Mouse (Mus musculus) spleen, postnatal 10 days (tissue): ENCODE results near the gene Zfp934.
"Not testable (repeated sequence)": the region's sequence is repeated elsewhere in the genome, so short reads cannot be mapped to it uniquely, and the experiment has no call there.

Experiments used
- DNase-seq, 2 experiments: peaks; one replicate each; pipeline ENCODE4 v3.0.0; 2021 to 2022; ENCODE audit warnings: low spot score in 2 of 2

Zfp934 gene

DNA sequence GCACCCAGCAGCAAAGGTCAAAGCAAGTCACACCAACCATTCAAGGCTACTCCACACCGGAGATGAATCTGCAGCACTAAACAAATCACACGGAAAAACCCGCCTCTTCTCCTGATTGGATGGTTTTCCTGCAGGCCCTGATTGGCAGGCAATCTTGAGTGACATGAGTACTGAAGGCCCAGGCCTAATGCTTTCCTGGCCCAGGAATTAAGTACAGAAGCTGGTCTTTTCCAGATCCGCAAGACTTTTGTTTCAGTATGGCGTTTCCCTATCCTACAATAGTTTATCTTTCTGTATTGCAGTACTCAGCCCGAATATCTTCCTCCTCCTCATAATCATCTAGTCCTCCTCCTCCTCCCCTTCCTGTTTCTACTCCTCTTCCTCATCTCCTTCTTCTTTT lies at the start of gene Zfp934:
Gene Zfp934 (minus strand): TSS at position 101 of the 400 bp plus-strand sequence.
- DNase-seq = not testable (repeated sequence)

DNA sequence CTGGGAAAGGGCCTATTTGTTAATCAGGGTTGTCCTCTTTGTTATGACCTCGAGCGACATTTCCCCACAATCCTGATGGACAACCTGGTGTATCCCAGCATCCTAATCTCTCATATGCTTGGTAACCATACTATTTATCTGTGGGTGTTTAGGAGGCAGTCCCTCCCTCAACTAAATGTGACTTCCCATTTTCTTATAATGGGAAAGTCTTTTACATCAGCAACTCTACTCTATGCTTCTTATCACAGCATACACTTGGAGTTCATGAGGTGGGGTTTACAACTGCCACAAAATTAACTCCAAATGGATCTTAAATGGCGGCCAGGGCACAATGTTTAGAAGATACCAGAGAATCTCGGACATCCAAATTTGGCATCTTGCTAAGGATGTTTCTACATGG lies 46.5 kb upstream of the Zfp934 start:
- DNase-seq = not testable (repeated sequence)

DNA sequence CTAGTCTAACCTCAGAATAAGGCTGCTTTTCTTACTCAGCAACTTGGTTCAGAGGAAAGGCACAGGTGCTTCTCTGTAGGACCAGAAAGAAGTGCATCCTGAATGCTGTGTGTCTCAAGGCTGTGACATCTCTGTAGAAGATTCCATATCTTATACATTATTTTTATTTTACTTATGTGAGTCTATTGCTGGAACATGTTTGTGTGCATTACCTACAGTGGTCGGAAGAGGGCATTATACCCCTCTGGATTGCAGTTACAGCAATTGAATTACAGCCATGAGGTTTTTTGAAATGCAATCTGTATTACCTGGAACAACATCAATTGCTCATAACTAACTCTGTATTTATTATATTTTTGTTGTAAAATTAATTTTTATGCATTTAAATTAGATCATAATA lies 9.3 kb downstream of the Zfp934 start:
- peak in 1 of 2 experiments; percentile 40 for DNase-seq

DNA sequence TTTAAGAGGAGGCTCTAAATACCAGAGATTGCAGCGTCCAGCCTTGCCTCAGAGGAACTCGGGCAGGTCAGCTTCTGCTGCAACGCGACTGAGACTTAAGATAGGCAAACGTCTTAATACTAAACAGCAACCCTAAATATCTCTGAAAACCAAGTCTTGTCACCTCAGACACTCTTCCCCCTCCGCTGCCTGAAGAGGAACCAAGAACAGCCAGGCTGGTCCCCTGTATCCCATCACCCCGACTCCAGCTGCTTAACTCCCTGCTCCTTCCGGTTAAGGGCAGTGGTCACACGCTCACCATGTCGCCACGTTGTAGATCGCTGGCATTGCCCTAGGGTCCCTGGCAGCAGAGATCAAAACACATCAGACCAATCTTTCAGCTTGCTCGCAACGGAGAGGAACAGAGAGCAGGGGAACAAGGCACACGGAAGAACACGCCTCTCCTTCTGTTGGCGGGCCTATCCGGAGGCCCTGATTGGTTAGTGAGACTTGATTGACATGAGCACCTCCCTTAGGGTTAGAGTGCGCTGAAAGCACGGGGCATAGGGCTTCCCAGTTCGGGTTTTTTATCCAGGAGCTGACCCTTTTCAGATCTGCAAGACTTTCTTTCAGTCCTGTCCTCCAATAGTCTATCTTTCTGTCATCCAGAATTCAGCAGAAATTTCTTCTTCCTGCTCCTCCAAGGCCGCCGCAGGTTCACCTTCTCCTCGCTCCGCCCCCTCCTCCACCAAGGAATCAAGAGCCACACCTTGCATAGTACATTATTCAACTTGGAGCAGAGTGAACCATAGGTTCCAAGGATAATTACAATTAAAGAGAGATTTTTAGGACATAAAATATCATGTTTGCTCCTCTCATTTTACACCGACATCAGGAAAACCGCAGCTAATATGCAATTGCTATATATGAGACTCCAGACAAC lies 12.5 kb downstream of the Zfp934 start, which contains the start of gene Zfp935:
Gene Zfp935 (minus strand): TSS at position 323 of the 922 bp plus-strand sequence.
- DNase-seq = peak; percentile 65 to 69

DNA sequence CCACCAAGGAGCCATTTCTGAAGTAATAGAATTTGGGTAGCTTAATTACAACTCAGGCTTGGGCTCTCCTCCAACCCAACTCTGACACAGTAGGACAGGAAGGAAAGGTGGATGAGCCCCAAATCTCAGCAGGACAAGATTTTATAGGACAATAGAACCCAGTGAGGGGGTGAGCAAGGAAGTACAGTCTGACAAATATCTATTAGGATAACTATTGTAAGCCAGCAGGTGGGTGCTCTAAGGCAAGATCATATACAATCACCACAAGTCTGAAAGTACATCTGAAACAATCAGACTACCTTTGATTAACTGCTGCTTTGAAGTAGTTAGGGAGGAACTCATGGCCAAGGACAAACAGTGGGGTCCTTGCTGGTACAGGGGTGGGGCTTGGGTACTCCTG lies 40.9 kb downstream of the Zfp934 start:
- not testable (repeated sequence) for DNase-seq

DNA sequence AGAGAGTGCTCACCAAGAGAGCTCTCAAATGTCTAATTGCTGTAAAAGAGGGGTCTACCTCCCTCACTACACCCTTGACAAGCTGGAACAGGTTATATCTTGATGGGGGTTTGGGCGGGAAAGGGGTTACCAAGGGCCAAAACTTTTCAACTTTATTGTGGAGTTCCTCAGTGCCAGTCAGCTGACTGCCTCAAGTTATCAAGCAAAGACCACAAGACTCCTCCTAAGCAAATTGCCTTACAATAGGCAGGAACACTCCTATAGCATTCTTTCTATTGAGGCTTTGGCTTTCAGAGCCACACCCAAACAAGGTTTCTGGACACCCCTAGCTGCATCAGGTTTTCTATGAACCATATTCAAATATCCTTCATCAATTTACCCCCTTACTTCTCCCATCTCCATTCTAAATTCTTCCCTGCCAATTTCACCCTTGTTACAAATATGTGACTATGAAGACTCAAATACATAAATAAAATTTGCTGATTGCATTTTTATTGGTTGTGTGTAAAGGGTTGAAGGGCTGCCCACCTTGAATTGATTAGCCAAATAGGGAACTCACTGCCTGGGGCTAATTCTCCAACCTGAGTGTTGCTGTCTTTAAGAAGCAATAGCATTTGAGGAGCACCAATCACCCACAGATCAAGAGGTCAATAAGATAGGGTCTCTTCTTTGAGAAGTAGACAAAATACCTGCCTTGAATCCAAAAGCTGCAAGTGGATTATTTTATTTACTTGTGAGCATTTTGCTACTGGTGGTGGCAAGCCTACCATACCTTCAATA lies 60.2 kb downstream of the Zfp934 start:
- not testable (repeated sequence) for DNase-seq

DNA sequence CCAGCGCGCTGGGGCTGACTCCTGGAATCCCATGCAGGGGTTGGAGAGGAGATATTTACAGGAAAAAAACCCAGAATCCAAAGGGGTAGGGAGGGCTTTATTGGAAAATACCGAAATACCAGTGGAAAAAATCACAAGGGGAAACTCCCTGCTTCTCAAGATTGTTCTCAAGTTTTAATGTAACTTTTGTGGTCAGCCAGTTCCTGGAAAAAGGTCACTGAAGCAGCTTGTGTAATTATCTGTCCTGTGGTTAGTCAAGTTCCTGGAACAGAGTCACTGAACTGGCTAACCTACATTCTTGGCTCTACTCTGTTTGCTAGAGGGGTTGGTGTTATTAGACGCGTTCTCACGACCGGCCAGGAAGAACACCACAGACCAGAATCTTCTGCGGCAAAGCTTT lies 98.3 kb downstream of the Zfp934 start:
- not testable (repeated sequence) for DNase-seq

DNA sequence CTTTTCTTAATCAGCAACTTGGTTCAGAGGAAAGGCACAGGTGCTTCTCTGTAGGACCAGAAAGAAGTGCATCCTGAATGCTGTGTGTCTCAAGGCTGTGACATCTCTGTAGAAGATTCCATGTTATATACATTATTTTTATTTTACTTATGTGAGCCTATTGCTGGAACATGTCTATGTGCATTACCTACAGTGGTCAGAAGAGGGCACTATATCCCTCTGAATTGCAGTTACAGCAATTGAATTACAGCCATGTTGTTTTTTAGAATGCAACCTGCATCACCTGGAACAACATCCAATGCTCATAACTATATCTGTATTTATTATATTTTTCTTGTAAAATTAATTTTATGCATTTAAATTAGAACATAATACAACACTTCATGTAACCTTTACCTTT lies 101.1 kb downstream of the Zfp934 start:
- DNase-seq = peak in 1 of 2 experiments; percentile 24

DNA sequence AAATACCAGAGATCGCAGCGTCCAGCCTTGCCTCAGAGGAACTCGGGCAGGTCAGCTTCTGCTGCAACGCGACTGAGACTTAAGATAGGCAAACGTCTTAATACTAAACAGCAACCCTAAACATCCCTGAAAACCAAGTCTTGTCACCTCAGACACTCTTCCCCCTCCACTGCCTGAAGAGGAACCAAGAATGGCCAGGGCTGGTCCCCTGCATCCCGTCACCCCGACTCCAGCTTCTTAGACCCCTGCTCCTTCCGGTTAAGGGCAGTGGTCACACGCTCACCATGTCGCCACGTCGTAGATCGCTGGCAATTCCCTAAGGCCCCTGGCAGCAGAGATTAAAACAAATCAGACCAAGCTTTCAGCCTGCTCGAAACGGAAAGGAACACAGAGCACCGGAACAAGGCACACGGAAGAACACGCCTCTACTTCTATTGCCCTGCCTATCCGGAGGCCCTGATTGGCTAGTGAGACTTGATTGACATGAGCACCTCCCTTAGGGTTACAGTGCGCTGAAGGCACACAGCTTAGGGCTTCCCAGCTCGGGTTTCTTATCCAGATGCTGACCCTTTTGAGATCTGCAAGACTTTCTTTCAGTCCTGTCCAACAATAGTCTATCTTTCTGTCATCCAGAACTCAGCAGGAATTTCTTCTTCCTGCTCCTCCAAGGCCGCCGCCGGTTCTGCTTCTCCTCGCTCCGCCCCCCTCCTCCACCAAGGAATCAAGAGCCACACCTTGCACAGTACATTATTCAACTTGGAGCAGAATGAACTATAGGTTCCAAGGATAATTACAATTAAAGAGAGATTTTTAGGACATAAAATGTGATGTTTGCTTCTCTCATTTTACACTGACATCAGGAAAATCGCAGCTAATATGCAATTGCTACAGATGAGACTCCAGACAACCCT lies 104.3 kb downstream of the Zfp934 start, which contains the start of gene Gm49359:
Gene Gm49359 (minus strand): TSS at position 409 of the 911 bp plus-strand sequence.
- DNase-seq = peak; percentile 68 to 88
